Mouse (Mus musculus) G1E (cell line): Measurements from ENCODE around the gene Agtrap.

Source experiments
- CTCF ChIP-seq: IDR thresholded peaks from 2 replicates; pipeline ENCODE4 v1.5.1; 2012; ENCODE audit warnings: low read depth, low read length, inconsistent platforms, mixed read lengths
- POLR2AphosphoS5 ChIP-seq: IDR thresholded peaks from 2 replicates; pipeline ENCODE4 v1.6.1; 2012; ENCODE audit warnings: low read depth, low read length, inconsistent platforms; ENCODE audit not compliant: insufficient replicate concordance

DNA sequence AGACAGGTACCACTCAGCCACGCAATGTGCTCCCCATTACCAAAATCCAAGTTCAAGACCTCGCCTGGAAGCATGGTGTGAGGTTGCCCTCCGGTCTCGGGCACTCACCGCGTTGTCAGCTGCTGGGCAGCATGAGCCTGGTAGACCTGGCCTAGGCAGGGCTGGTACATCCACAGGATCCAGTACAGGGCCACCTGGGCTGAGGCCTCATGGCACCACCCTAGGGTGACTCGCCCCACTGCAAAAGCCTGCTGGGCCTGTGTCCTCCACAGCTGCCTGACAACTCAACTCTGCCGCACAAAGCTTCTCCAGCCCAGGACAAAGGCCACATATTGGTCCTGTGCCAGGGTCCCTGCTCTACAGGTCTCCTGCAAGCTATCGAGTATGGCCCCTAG, 26.7 kb downstream of the Agtrap start:
- no peak for TF ChIP-seq CTCF
- TF ChIP-seq POLR2AphosphoS5, result no peak
